Mouse (Mus musculus): ENCODE measurements around the gene Olfr316. TPM values are rescaled to one million over a fixed set of nuclear protein-coding genes. Genes with fewer than 3 reads are reported as not detected.
A peak's percentile ranks its signal among the peaks of the same experiment; 100 is the strongest.

Olfr316 gene
- polyA plus RNA-seq, 1 experiment from 2014 or later, result not detected

DNA sequence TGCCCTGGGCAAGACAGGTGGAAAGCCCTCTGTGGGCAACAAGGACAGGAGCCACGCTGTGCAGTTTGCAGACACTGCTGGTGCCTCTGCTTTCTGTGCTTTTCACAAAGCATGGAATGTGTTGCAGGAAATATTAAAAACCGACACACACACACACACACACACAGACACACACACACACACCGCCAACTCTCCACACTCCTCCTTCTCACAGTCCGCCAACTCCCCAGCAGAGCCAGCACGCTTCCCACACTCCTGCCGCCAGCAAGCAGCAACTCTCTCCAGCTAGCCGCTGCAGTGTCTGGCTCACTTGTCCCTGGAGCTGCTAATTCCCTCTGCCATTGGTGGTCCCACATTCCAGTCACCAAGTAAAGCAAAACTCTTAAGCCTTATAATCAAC, 44.3 kb downstream of the Olfr316 start:
- Histone ChIP-seq H3K9me3 (ENCODE audit: control insufficient read depth, low read length) (no peaks in the 10 kb centered on the region), H3K9ac (ENCODE audit: low read depth, low read length) (no peak overlapping the region), H3K4me3 (ENCODE audit: low read depth, low read length) (no peak overlapping the region), H3K4me1 (replicated peaks; ENCODE audit: control insufficient read depth, insufficient read depth, low read length) (no peaks in the 10 kb centered on the region), H3K4me2 (replicated peaks; ENCODE audit: low read depth, low read length) (no peak overlapping the region), H3K27me3 (ENCODE audit: control insufficient read depth, insufficient read depth, low read length) (no peaks in the 10 kb centered on the region), H3K36me3 (ENCODE audit: control insufficient read depth, insufficient read depth, low read length) (no peaks in the 10 kb centered on the region), H3K27ac (ENCODE audit: low read depth, low read length) (no peak overlapping the region)
- 79% methylated on average over 7 of the region's 7 CpGs for WGBS
- ATAC-seq (ENCODE audit: low FRiP score), result no peak
- DNase-seq (ENCODE audit: low spot score), result no peak

DNA sequence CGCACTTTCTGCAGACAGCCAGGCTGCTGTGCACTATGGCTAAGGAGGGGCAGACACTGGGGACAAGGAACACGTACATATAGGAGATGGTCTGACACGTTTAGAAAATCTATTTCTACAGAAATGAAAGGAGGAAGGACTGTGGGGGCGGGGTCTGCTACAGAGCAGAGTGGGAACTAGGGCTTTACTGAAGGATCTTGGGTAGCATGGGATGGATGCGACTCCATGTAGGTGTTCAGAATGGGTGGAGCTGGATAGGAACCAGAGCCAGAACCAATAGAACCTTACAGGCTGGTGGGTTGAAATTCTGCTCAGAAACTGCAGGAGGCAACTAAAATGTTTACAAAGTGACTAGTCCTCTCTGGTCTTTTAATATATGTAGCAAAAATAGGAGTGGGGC, 47.2 kb downstream of the Olfr316 start:
- DNase-seq (ENCODE audit: low spot score) (no peak), ATAC-seq (ENCODE audit: low FRiP score) (no peak)
- Histone ChIP-seq H3K4me3 (ENCODE audit: low read depth, low read length) (no peak overlapping the region), H3K9me3 (ENCODE audit: control insufficient read depth, low read length) (no peaks in the 10 kb centered on the region), H3K4me1 (replicated peaks; ENCODE audit: control insufficient read depth, insufficient read depth, low read length) (no peaks in the 10 kb centered on the region), H3K36me3 (ENCODE audit: control insufficient read depth, insufficient read depth, low read length) (no peaks in the 10 kb centered on the region), H3K27me3 (ENCODE audit: control insufficient read depth, insufficient read depth, low read length) (no peaks in the 10 kb centered on the region), H3K27ac (ENCODE audit: low read depth, low read length) (no peak overlapping the region), H3K4me2 (replicated peaks; ENCODE audit: low read depth, low read length) (no peak overlapping the region), H3K9ac (ENCODE audit: low read depth, low read length) (no peak overlapping the region)
- 79% methylated on average over 5 of the region's 5 CpGs for WGBS

DNA sequence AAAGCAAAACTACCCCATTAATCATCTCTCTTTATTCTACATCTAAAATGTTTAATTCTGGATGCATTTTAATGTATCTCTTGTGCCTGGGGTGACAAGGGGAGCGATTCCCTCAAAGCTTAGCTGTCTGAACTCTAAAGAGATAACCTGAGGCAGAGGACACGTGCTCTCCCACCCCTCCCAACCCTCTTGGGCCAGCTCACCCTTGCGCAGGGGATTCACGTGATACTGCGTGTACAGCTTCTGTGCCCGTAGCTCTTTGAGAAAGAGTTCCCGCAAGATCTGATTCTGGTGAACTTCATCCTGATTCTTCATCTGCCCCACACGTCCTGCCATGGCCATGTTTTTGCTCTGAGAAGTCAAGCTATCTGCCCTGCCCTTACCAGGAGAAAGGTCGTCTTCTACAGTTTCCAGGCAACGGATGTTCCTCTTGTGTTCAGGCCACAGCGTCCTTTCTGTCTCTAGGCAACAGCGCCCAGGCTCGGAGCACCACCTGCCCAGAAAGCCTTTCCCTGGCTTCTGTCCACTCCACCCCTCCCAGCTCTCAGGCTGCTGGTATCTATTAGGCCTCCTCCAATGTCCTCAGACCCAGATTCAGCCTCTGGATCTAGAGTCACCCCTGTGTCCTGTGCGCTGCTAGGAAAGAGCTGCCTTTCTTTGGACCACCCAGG, 49.2 kb downstream of the Olfr316 start, which contains the start of gene Fam183b:
TSS of gene Fam183b (minus strand) at position 403 of the 671 bp plus-strand sequence.
- H3K4me1 ChIP-seq (replicated peaks; ENCODE audit: control insufficient read depth, insufficient read depth, low read length), result no peaks in the 10 kb centered on the region
- H3K27me3 ChIP-seq (ENCODE audit: control insufficient read depth, insufficient read depth, low read length), result no peaks in the 10 kb centered on the region
- ATAC-seq (ENCODE audit: low FRiP score) (peak; percentile 57), DNase-seq (ENCODE audit: low spot score) (peak; percentile 57)
- no peaks in the 10 kb centered on the region for H3K36me3 ChIP-seq (ENCODE audit: control insufficient read depth, insufficient read depth, low read length)
- 37% methylated on average over 14 of the region's 14 CpGs for WGBS
- H3K4me2 ChIP-seq (replicated peaks; ENCODE audit: low read depth, low read length), result no peak within 1 kb of the TSS
- H3K9me3 ChIP-seq (ENCODE audit: control insufficient read depth, low read length), result no peaks in the 10 kb centered on the region
- no peak within 1 kb of the TSS for H3K4me3 ChIP-seq (ENCODE audit: low read depth, low read length)
- H3K9ac ChIP-seq (ENCODE audit: low read depth, low read length), result no peak within 1 kb of the TSS
- H3K27ac ChIP-seq (ENCODE audit: low read depth, low read length), result no peak within 1 kb of the TSS

DNA sequence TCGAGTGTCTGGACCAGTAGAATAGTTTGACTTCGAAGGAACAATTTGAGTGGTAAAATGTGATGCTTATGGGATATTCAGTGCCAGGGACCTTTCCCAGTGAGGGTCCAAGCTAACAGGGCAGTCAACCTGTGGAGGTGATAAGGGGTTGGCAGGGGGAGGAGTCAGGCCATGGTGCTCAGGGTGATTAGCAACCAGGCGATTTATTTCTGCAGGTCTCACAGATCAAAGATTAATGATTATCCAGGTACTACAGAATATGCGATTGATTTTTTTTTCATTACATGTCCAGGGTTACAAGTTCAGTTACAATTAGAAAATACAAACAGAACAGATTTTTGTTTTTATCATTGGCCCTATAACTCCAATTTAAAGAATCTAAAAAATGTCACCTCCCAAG, 51.3 kb downstream of the Olfr316 start:
- no peak for DNase-seq (ENCODE audit: low spot score)
- no peak overlapping the region for H3K9ac ChIP-seq (ENCODE audit: low read depth, low read length)
- H3K9me3 ChIP-seq (ENCODE audit: control insufficient read depth, low read length), result no peaks in the 10 kb centered on the region
- ATAC-seq (ENCODE audit: low FRiP score), result no peak
- no peak overlapping the region for H3K27ac ChIP-seq (ENCODE audit: low read depth, low read length)
- no peaks in the 10 kb centered on the region for H3K4me1 ChIP-seq (replicated peaks; ENCODE audit: control insufficient read depth, insufficient read depth, low read length)
- no peaks in the 10 kb centered on the region for H3K36me3 ChIP-seq (ENCODE audit: control insufficient read depth, insufficient read depth, low read length)
- no peak overlapping the region for H3K4me3 ChIP-seq (ENCODE audit: low read depth, low read length)
- no peaks in the 10 kb centered on the region for H3K27me3 ChIP-seq (ENCODE audit: control insufficient read depth, insufficient read depth, low read length)
- no peak overlapping the region for H3K4me2 ChIP-seq (replicated peaks; ENCODE audit: low read depth, low read length)
- WGBS, result 72% methylated on average over 4 of the region's 4 CpGs

DNA sequence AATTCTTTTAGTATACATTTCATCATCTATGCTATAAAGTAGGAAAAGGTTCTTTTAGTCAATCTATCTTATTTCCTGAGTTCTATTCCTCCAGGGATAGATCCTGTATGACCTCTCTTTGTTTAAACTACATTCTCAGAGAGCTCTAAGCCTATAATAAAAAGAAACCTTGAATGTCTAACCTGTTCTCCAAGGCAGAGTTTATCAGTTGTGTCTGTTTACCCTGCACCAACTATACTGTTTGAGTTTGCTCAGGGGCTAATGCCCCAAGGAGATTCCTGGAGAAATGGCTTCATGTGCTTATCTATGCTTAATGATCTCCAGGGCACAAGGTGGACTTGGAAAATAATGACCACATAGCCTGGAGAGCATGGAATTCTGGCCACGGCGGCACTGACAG, 51.9 kb downstream of the Olfr316 start:
- 81% methylated on average over 2 of the region's 2 CpGs for WGBS
- no peak overlapping the region for H3K4me2 ChIP-seq (replicated peaks; ENCODE audit: low read depth, low read length)
- DNase-seq (ENCODE audit: low spot score), result no peak
- H3K9me3 ChIP-seq (ENCODE audit: control insufficient read depth, low read length), result no peaks in the 10 kb centered on the region
- no peak overlapping the region for H3K9ac ChIP-seq (ENCODE audit: low read depth, low read length)
- no peaks in the 10 kb centered on the region for H3K36me3 ChIP-seq (ENCODE audit: control insufficient read depth, insufficient read depth, low read length)
- no peaks in the 10 kb centered on the region for H3K27me3 ChIP-seq (ENCODE audit: control insufficient read depth, insufficient read depth, low read length)
- no peaks in the 10 kb centered on the region for H3K4me1 ChIP-seq (replicated peaks; ENCODE audit: control insufficient read depth, insufficient read depth, low read length)
- H3K27ac ChIP-seq (ENCODE audit: low read depth, low read length), result no peak overlapping the region
- no peak for ATAC-seq (ENCODE audit: low FRiP score)
- no peak overlapping the region for H3K4me3 ChIP-seq (ENCODE audit: low read depth, low read length)

Other genes starting within 250 kb of the Olfr316 start
- not detected in 2 replicates for gene Olfr330, start 217.9 kb upstream of the Olfr316 start, polyA plus RNA-seq (2014; fragmentation: Nextera tagmentation; extraction: Ambion mirVana)
- not detected in 2 replicates for gene Olfr329-ps, start 206.3 kb upstream of the Olfr316 start, polyA plus RNA-seq (2014; fragmentation: Nextera tagmentation; extraction: Ambion mirVana)
- gene Olfr328, start 197.1 kb upstream of the Olfr316 start, polyA plus RNA-seq (2014; fragmentation: Nextera tagmentation; extraction: Ambion mirVana), result 0.09 TPM in 1 of 2 replicates, not detected in the other
- gene Olfr224, start 182.2 kb upstream of the Olfr316 start, polyA plus RNA-seq (2014; fragmentation: Nextera tagmentation; extraction: Ambion mirVana), result not detected in 2 replicates
- gene Olfr325, start 175.0 kb upstream of the Olfr316 start, polyA plus RNA-seq (2014; fragmentation: Nextera tagmentation; extraction: Ambion mirVana), result not detected in 2 replicates
- not detected in 2 replicates for gene Olfr324, start 157.6 kb upstream of the Olfr316 start, polyA plus RNA-seq (2014; fragmentation: Nextera tagmentation; extraction: Ambion mirVana)
- gene 2210407C18Rik, start 136.7 kb upstream of the Olfr316 start, polyA plus RNA-seq (2014; fragmentation: Nextera tagmentation; extraction: Ambion mirVana), result not detected in 2 replicates
- not detected in 2 replicates for gene Olfr323, start 122.2 kb upstream of the Olfr316 start, polyA plus RNA-seq (2014; fragmentation: Nextera tagmentation; extraction: Ambion mirVana)
- gene Trim58, start 112.3 kb upstream of the Olfr316 start, polyA plus RNA-seq (2014; fragmentation: Nextera tagmentation; extraction: Ambion mirVana), result 0.27 and 0.62 TPM in 2 replicates
- gene Olfr322, start 94.0 kb upstream of the Olfr316 start, polyA plus RNA-seq (2014; fragmentation: Nextera tagmentation; extraction: Ambion mirVana), result not detected in 2 replicates
- not detected in 2 replicates for gene Olfr320, start 71.6 kb upstream of the Olfr316 start, polyA plus RNA-seq (2014; fragmentation: Nextera tagmentation; extraction: Ambion mirVana)
- gene Olfr319, start 53.6 kb upstream of the Olfr316 start, polyA plus RNA-seq (2014; fragmentation: Nextera tagmentation; extraction: Ambion mirVana), result not detected in 2 replicates
- not detected in 2 replicates for gene Olfr318, start 28.7 kb upstream of the Olfr316 start, polyA plus RNA-seq (2014; fragmentation: Nextera tagmentation; extraction: Ambion mirVana)
- gene Olfr317, start 13.5 kb upstream of the Olfr316 start, polyA plus RNA-seq (2014; fragmentation: Nextera tagmentation; extraction: Ambion mirVana), result not detected in 2 replicates
- not detected in 2 replicates for gene Olfr315, start 20.5 kb downstream of the Olfr316 start, polyA plus RNA-seq (2014; fragmentation: Nextera tagmentation; extraction: Ambion mirVana)
- not detected in 2 replicates for gene Olfr314, start 30.2 kb downstream of the Olfr316 start, polyA plus RNA-seq (2014; fragmentation: Nextera tagmentation; extraction: Ambion mirVana)
- 8.2 and 10.1 TPM in 2 replicates for gene Fam183b, start 49.2 kb downstream of the Olfr316 start, polyA plus RNA-seq (2014; fragmentation: Nextera tagmentation; extraction: Ambion mirVana)
- gene Olfr313, start 62.3 kb downstream of the Olfr316 start, polyA plus RNA-seq (2014; fragmentation: Nextera tagmentation; extraction: Ambion mirVana), result not detected in 2 replicates
- gene Olfr312, start 76.5 kb downstream of the Olfr316 start, polyA plus RNA-seq (2014; fragmentation: Nextera tagmentation; extraction: Ambion mirVana), result 0.05 TPM in 1 of 2 replicates, not detected in the other
- gene Olfr311, start 86.5 kb downstream of the Olfr316 start, polyA plus RNA-seq (2014; fragmentation: Nextera tagmentation; extraction: Ambion mirVana), result not detected in 2 replicates
- 16.1 and 16.6 TPM in 2 replicates for gene Gm12258, start 94.4 kb downstream of the Olfr316 start, polyA plus RNA-seq (2014; fragmentation: Nextera tagmentation; extraction: Ambion mirVana)
- gene 2810021J22Rik, start 114.5 kb downstream of the Olfr316 start, polyA plus RNA-seq (2014; fragmentation: Nextera tagmentation; extraction: Ambion mirVana), result 11.4 and 11.9 TPM in 2 replicates
- gene Zfp39, start 151.5 kb downstream of the Olfr316 start, polyA plus RNA-seq (2014; fragmentation: Nextera tagmentation; extraction: Ambion mirVana), result 6.5 and 7.5 TPM in 2 replicates
- gene Btnl10, start 165.2 kb downstream of the Olfr316 start, polyA plus RNA-seq (2014; fragmentation: Nextera tagmentation; extraction: Ambion mirVana), result not detected in 2 replicates
- gene Rnf187, start 186.2 kb downstream of the Olfr316 start, polyA plus RNA-seq (2014; fragmentation: Nextera tagmentation; extraction: Ambion mirVana), result 395 and 419 TPM in 2 replicates
- 108 and 114 TPM in 2 replicates for gene Hist3h2ba, start 196.2 kb downstream of the Olfr316 start, polyA plus RNA-seq (2014; fragmentation: Nextera tagmentation; extraction: Ambion mirVana)
- gene Hist3h2a, start 202.0 kb downstream of the Olfr316 start, polyA plus RNA-seq (2014; fragmentation: Nextera tagmentation; extraction: Ambion mirVana), result 71.2 and 75.2 TPM in 2 replicates
- gene Trim17, start 202.0 kb downstream of the Olfr316 start, polyA plus RNA-seq (2014; fragmentation: Nextera tagmentation; extraction: Ambion mirVana), result 0.36 and 0.73 TPM in 2 replicates
- gene Trim11, start 225.4 kb downstream of the Olfr316 start, polyA plus RNA-seq (2014; fragmentation: Nextera tagmentation; extraction: Ambion mirVana), result 15.7 and 18.2 TPM in 2 replicates